Mouse (Mus musculus) G1E (cell line): ENCODE measurements around the gene Nprl2.

Experiments
- CTCF ChIP-seq: IDR thresholded peaks from 2 replicates; pipeline ENCODE4 v1.5.1; 2012; ENCODE audit warnings: low read depth, low read length, inconsistent platforms, mixed read lengths
- GATA1 ChIP-seq: IDR thresholded peaks from 2 replicates; pipeline ENCODE4 v1.6.1; 2012; ENCODE audit warnings: borderline replicate concordance, low read length, inconsistent platforms, mixed read lengths
- GATA2 ChIP-seq: IDR thresholded peaks from 2 replicates; pipeline ENCODE4 v1.6.1; 2012; ENCODE audit warnings: low read depth, low read length, inconsistent platforms, borderline replicate concordance
- POLR2AphosphoS5 ChIP-seq: IDR thresholded peaks from 2 replicates; pipeline ENCODE4 v1.6.1; 2012; ENCODE audit warnings: low read depth, low read length, inconsistent platforms; ENCODE audit not compliant: insufficient replicate concordance
- TAL1 ChIP-seq: conservative IDR thresholded peaks from 2 replicates; pipeline ENCODE4 v1.6.1; 2012; ENCODE audit warnings: low read depth, low read length, inconsistent platforms, mixed read lengths

- TF ChIP-seq POLR2AphosphoS5, result no peak
- no peak for TF ChIP-seq CTCF
- no peak for TF ChIP-seq GATA1
- TF ChIP-seq TAL1, result no peak
- TF ChIP-seq GATA2, result no peak
Measured at GRCm38 (mm10) chr9:107549297-107550074, 7.5 kb downstream of the Nprl2 start.
